Mouse (Mus musculus): ENCODE measurements around the gene Gli3. TPM values are rescaled to one million over a fixed set of nuclear protein-coding genes. Genes with fewer than 3 reads are reported as not detected.
A peak's percentile ranks its signal among the peaks of the same experiment; 100 is the strongest.

Gene Gli3
- polyA plus RNA-seq, 1 experiment from 2014 or later = 20.5 TPM

DNA sequence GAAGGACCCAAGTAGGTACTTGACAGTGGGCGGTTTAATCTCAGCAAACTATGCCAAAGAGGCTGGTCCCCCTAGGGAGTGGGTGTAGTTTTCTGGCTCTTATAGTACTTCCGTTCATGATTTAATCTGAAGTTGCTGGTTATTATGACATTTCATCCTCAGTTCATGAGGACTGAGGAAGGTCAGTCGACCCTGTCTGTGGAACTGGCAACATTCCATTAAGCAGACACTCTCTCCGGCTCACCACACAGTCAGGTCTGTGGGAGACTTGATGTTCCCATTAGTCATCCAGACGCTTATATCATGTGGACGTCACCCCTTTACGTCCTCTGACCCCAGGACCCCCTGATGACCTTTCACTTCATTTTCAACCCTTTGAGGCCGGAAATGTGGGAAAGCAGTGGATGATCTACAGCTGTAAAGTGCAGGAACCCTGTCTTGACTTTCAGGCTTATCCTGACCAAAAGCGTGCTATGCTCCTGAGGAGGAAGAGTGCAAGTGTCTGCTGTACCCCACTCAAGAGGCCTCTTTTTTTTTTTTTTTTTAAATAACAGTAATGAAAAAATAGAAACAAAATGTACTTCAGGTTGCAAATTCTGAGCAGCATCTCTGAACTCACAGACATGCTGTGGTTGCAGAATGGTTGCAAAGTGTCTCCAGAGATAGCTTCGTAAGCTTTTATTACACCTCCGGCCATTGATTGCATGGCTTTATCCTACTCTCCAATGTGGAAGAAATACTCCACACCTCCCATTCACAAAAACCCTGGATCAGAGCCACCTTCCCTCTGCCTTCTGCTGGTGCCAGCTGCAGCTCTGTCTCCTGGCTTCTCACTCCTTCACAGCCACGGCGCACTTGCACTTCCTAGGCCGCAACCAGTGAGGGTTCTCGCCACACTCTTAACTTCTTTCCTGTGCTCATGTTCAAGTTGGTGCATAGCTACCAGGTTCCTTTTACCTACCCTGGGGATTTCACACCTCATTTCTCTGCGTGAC lies 125.5 kb downstream of the Gli3 start:
- WGBS = 70% methylated on average over 16 of the region's 16 CpGs
- no peak overlapping the region for H3K27ac ChIP-seq (replicated peaks; ENCODE audit: low read depth, low read length)
- H3K4me3 ChIP-seq (ENCODE audit: low read depth, low read length) = no peak overlapping the region
- no peak overlapping the region for H3K4me2 ChIP-seq (ENCODE audit: low read depth, low read length)
- no peak overlapping the region for H3K9ac ChIP-seq (ENCODE audit: low read depth, low read length)
- H3K36me3 ChIP-seq (ENCODE audit: control insufficient read depth, insufficient read depth, low read length) = no peaks in the 10 kb centered on the region
- H3K9me3 ChIP-seq (ENCODE audit: control insufficient read depth, low read length) = no peaks in the 10 kb centered on the region
- DNase-seq (ENCODE audit: low spot score) = no peak
- H3K27me3 ChIP-seq (replicated peaks; ENCODE audit: control insufficient read depth, insufficient read depth, low read length) = no peaks in the 10 kb centered on the region
- no peak for ATAC-seq (ENCODE audit: low read depth)
- H3K4me1 ChIP-seq (ENCODE audit: control insufficient read depth, insufficient read depth, low read length) = 0 out of 2 replicates have a peak, but pooled peaks cover 4% of the 10 kb centered on the region

DNA sequence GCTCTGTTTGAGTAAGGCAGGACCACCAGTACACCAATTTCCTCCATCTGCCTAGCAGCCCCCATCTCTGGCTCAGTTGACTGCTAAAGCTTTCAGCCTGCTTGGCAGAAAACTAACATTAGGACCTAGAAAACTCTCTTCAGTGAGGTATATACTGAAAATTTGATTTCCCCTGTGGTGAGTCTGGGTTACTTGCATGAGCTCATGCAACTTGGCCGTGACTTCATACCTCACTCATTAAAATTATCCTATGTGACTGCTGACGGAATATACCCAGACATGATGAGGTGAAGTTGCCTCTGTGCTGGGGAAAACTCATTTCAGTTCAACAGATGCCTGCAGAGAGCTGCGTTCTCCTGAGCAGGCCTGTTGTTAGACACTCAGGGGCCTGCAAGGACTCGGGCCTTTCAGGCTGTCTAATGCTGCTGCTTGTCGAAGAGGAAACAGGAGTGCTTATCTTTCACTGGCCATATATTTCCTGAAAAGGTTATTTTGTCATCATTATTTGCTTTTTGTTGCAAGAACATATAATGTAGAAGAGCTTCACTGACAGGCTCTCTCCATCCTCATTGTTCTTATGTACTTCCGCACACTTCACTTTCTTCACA lies 127.4 kb downstream of the Gli3 start:
- ATAC-seq (ENCODE audit: low read depth) (peak; percentile 72; the same call in 1 of the 2 replicates), DNase-seq (ENCODE audit: low spot score) (peak; percentile 75)
- H3K4me3 ChIP-seq (ENCODE audit: low read depth, low read length) = no peak overlapping the region
- H3K4me2 ChIP-seq (ENCODE audit: low read depth, low read length) = no peak overlapping the region
- H3K9me3 ChIP-seq (ENCODE audit: control insufficient read depth, low read length) = no peaks in the 10 kb centered on the region
- H3K27me3 ChIP-seq (replicated peaks; ENCODE audit: control insufficient read depth, insufficient read depth, low read length) = no peaks in the 10 kb centered on the region
- H3K36me3 ChIP-seq (ENCODE audit: control insufficient read depth, insufficient read depth, low read length) = no peaks in the 10 kb centered on the region
- H3K9ac ChIP-seq (ENCODE audit: low read depth, low read length) = no peak overlapping the region
- 64% methylated on average over 6 of the region's 6 CpGs for WGBS
- peak overlapping the region; percentile 40 for H3K27ac ChIP-seq (replicated peaks; ENCODE audit: low read depth, low read length)
- H3K4me1 ChIP-seq (ENCODE audit: control insufficient read depth, insufficient read depth, low read length) = 0 out of 2 replicates have a peak, but pooled peaks cover 4% of the 10 kb centered on the region

DNA sequence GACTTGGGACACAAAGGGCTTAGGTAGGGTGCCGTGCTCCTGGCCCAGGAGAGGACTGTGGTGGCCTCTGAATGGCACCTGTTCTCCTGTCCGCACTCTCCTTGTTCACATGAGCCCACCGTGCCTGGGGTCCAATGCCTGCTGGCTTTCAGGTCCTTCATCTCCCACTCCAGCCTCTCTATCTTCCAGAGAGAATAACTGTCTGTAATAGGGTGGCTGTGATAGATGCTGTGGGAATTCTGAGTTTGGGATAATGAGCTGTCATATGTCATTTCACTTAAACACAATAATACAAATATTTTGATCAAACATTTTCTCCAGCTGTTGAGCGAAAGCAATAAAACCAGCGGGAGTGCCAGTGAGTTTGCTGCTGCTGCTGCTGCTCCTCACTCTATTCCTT lies 133.6 kb downstream of the Gli3 start:
- Histone ChIP-seq H3K27me3 (replicated peaks; ENCODE audit: control insufficient read depth, insufficient read depth, low read length) (no peaks in the 10 kb centered on the region), H3K4me3 (ENCODE audit: low read depth, low read length) (no peak overlapping the region), H3K9me3 (ENCODE audit: control insufficient read depth, low read length) (no peaks in the 10 kb centered on the region), H3K9ac (ENCODE audit: low read depth, low read length) (no peak overlapping the region), H3K36me3 (ENCODE audit: control insufficient read depth, insufficient read depth, low read length) (no peaks in the 10 kb centered on the region), H3K4me1 (ENCODE audit: control insufficient read depth, insufficient read depth, low read length) (no peaks in the 10 kb centered on the region), H3K4me2 (ENCODE audit: low read depth, low read length) (no peak overlapping the region), H3K27ac (replicated peaks; ENCODE audit: low read depth, low read length) (no peak overlapping the region)
- ATAC-seq (ENCODE audit: low read depth) = no peak
- 54% methylated on average over 5 of the region's 5 CpGs for WGBS
- DNase-seq (ENCODE audit: low spot score) = no peak

DNA sequence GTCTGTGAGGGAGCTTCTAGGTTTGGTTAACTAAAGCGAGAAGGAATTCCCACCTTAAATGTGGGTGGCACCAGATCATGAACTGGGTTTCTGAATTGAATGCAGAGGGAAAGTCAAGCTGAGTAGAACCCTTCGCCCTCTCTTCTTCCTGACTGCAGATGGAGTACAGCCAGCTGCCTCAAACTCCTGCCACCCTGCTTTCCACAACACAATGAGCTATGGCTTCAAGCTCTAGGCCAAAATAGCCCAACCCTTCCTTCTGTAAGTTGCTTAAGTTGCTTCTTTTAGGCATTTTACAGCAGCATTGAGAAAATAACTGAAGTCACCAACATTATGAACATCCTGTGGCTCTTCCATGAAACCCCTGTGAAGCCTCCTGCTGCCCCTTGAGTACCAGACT lies 136.7 kb downstream of the Gli3 start:
- ATAC-seq (ENCODE audit: low read depth) (no peak), DNase-seq (ENCODE audit: low spot score) (no peak)
- Histone ChIP-seq H3K4me3 (ENCODE audit: low read depth, low read length) (no peak overlapping the region), H3K9me3 (ENCODE audit: control insufficient read depth, low read length) (no peaks in the 10 kb centered on the region), H3K36me3 (ENCODE audit: control insufficient read depth, insufficient read depth, low read length) (no peaks in the 10 kb centered on the region), H3K4me1 (ENCODE audit: control insufficient read depth, insufficient read depth, low read length) (peaks cover 14% of the 10 kb centered on the region), H3K27me3 (replicated peaks; ENCODE audit: control insufficient read depth, insufficient read depth, low read length) (no peaks in the 10 kb centered on the region), H3K27ac (replicated peaks; ENCODE audit: low read depth, low read length) (no peak overlapping the region), H3K9ac (ENCODE audit: low read depth, low read length) (no peak overlapping the region), H3K4me2 (ENCODE audit: low read depth, low read length) (no peak overlapping the region)
- WGBS = 74% methylated on average over 2 of the region's 2 CpGs

DNA sequence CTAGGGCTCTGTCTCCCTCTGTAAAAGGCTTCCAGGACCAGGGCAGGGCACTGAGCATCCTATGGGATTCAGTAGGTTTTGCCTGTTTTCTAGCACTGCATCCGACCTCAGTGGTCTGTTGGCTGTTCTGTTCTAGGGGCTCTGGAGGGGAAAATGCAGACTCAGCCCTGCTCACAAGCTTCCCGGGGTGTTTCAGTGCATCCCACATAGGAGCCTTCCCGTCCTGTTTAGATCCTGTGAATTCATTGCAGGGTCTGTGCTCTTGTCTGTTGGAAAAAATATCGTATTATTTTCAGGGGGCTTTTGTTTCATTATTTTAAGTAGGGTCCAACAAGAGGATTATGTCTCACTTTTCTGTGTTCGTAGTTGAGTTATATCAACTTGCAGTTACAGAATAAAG lies 139.1 kb downstream of the Gli3 start:
- Histone ChIP-seq H3K36me3 (ENCODE audit: control insufficient read depth, insufficient read depth, low read length) (0 out of 2 replicates have a peak, but pooled peaks cover 4% of the 10 kb centered on the region), H3K27me3 (replicated peaks; ENCODE audit: control insufficient read depth, insufficient read depth, low read length) (no peaks in the 10 kb centered on the region), H3K4me3 (ENCODE audit: low read depth, low read length) (no peak overlapping the region), H3K4me2 (ENCODE audit: low read depth, low read length) (no peak overlapping the region), H3K9me3 (ENCODE audit: control insufficient read depth, low read length) (no peaks in the 10 kb centered on the region), H3K4me1 (ENCODE audit: control insufficient read depth, insufficient read depth, low read length) (peaks cover 14% of the 10 kb centered on the region), H3K9ac (ENCODE audit: low read depth, low read length) (no peak overlapping the region), H3K27ac (replicated peaks; ENCODE audit: low read depth, low read length) (no peak overlapping the region)
- no peak for DNase-seq (ENCODE audit: low spot score)
- WGBS = 38% methylated on average over 5 of the region's 5 CpGs
- ATAC-seq (ENCODE audit: low read depth) = 0 out of 2 replicates have a peak, but pooled peaks have one; percentile 20

DNA sequence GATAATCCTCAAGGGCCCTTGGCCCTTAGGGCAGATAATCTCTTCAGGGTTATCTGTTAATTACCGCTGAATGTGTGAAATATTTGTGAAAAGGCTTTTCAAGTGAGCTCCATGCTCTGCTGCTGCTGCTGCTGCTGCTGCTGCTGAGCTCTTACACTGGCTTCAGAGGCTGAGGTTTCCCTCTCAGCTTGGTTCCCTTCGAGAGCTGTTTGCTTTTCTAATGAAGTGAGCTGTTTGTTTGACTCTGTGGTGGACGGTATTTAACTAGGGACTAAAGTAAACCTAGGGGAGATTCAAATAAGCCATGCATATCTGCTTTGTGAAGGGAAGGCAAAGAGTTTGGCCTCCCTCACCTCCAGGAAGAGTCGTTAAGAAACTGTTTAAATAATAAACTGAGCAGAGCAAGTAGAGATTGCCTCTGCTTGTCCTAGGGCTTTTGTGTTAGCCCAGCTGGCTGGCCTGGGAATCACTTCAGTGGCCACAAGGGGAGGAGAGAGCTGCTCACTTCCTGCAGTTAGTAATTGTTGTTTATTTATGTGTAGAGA lies 139.7 kb downstream of the Gli3 start:
- DNase-seq (ENCODE audit: low spot score) (no peak), ATAC-seq (ENCODE audit: low read depth) (peak; percentile 68)
- Histone ChIP-seq H3K4me2 (ENCODE audit: low read depth, low read length) (no peak overlapping the region), H3K9ac (ENCODE audit: low read depth, low read length) (no peak overlapping the region), H3K27me3 (replicated peaks; ENCODE audit: control insufficient read depth, insufficient read depth, low read length) (no peaks in the 10 kb centered on the region), H3K27ac (replicated peaks; ENCODE audit: low read depth, low read length) (0 out of 2 replicates have a peak overlapping the region, but pooled peaks have one; percentile 11), H3K9me3 (ENCODE audit: control insufficient read depth, low read length) (no peaks in the 10 kb centered on the region), H3K36me3 (ENCODE audit: control insufficient read depth, insufficient read depth, low read length) (0 out of 2 replicates have a peak, but pooled peaks cover 4% of the 10 kb centered on the region), H3K4me3 (ENCODE audit: low read depth, low read length) (no peak overlapping the region), H3K4me1 (ENCODE audit: control insufficient read depth, insufficient read depth, low read length) (peaks cover 14% of the 10 kb centered on the region)
- WGBS = 14% methylated on average over 4 of the region's 4 CpGs

DNA sequence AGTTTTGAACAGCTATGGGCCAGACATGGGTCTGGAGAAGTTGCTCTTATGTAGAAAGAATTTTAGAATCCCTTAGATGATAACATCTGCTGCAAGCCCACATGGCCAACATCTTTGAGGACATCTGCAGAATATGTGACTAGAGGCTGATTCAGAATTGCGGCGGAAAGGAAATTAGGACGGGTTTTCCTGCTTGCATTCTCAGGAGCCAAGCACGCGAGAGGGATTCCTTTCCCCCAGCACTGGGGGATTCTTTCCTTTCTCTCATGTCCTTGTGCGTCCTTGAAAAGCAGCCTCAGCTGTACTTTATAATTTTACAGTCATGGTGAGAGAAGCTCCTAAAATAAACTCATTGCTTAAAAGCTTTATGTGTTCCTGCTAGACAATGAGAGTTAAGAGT lies 141.0 kb downstream of the Gli3 start:
- H3K27ac ChIP-seq (replicated peaks; ENCODE audit: low read depth, low read length) = no peak overlapping the region; the same call in 1 of the 2 replicates
- H3K4me1 ChIP-seq (ENCODE audit: control insufficient read depth, insufficient read depth, low read length) = peaks cover 14% of the 10 kb centered on the region
- H3K4me2 ChIP-seq (ENCODE audit: low read depth, low read length) = no peak overlapping the region
- H3K9me3 ChIP-seq (ENCODE audit: control insufficient read depth, low read length) = no peaks in the 10 kb centered on the region
- DNase-seq (ENCODE audit: low spot score) (peak; percentile 74), ATAC-seq (ENCODE audit: low read depth) (no peak)
- no peak overlapping the region for H3K9ac ChIP-seq (ENCODE audit: low read depth, low read length)
- 0 out of 2 replicates have a peak, but pooled peaks cover 4% of the 10 kb centered on the region for H3K36me3 ChIP-seq (ENCODE audit: control insufficient read depth, insufficient read depth, low read length)
- no peak overlapping the region for H3K4me3 ChIP-seq (ENCODE audit: low read depth, low read length)
- WGBS = 35% methylated on average over 6 of the region's 6 CpGs
- no peaks in the 10 kb centered on the region for H3K27me3 ChIP-seq (replicated peaks; ENCODE audit: control insufficient read depth, insufficient read depth, low read length)

DNA sequence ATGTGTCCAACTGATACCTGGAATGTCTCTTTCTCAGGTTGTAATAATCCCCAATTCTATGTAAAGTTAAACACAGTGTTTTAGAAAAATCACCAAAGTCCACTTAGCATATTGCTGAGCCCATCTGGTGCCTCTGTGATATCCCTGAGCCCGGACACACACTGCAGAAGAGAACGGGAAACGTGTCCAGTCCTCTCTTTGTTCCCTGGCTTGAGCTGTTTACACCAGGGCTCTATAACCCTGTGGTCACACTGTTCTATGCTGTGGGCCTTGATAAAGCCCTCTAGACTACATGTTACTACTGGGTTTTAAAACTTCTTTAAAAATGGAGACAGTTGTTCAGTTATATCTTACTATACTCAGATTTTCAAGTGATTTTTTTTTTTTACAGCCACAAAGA lies 154.4 kb downstream of the Gli3 start:
- no peak overlapping the region for H3K4me2 ChIP-seq (ENCODE audit: low read depth, low read length)
- WGBS = 66% methylated on average over 3 of the region's 3 CpGs
- ATAC-seq (ENCODE audit: low read depth) (no peak), DNase-seq (ENCODE audit: low spot score) (no peak)
- no peaks in the 10 kb centered on the region for H3K27me3 ChIP-seq (replicated peaks; ENCODE audit: control insufficient read depth, insufficient read depth, low read length)
- no peaks in the 10 kb centered on the region for H3K9me3 ChIP-seq (ENCODE audit: control insufficient read depth, low read length)
- no peak overlapping the region for H3K27ac ChIP-seq (replicated peaks; ENCODE audit: low read depth, low read length)
- no peak overlapping the region for H3K9ac ChIP-seq (ENCODE audit: low read depth, low read length)
- H3K36me3 ChIP-seq (ENCODE audit: control insufficient read depth, insufficient read depth, low read length) = no peaks in the 10 kb centered on the region
- peaks cover 32% of the 10 kb centered on the region for H3K4me1 ChIP-seq (ENCODE audit: control insufficient read depth, insufficient read depth, low read length)
- no peak overlapping the region for H3K4me3 ChIP-seq (ENCODE audit: low read depth, low read length)
